Mouse (Mus musculus) liver, embryonic 11.5 days (tissue): ENCODE measurements around the gene Prkar2a. TPM values are rescaled to one million over a fixed set of nuclear protein-coding genes. Genes with fewer than 3 reads are reported as not detected.

ENCODE experiments used
- ATAC-seq: fragments of 200-750 bp; cut with Nextera tagmentation; replicated peaks from 2 replicates; pipeline ENCODE4 v1.8.0; 2017; ENCODE audit warnings: moderate number of reproducible peaks, mild to moderate bottlenecking, moderate TSS enrichment, moderate library complexity; ENCODE audit not compliant: low FRiP score
- DNase-seq: peaks from one replicate; pipeline ENCODE4 v3.0.0-alpha.2; 2017; ENCODE audit warnings: low spot score
- H3K27ac ChIP-seq: fragments of 300-500 bp; sonication (generic); 2 replicates; pipeline ENCODE4 v1.5.1; 2014; ENCODE audit warnings: mild to moderate bottlenecking, low read depth, low read length, control low read depth
- H3K27me3 ChIP-seq: fragments of 300-500 bp; sonication (generic); replicated peaks from 2 replicates; pipeline ENCODE4 v1.6.1; 2014; ENCODE audit warnings: low read length, mixed read lengths; ENCODE audit not compliant: control insufficient read depth, insufficient read depth
- H3K36me3 ChIP-seq: fragments of 300-500 bp; sonication (generic); 2 replicates; pipeline ENCODE4 v1.6.1; 2014; ENCODE audit warnings: mild to moderate bottlenecking, low read length, moderate library complexity, mixed read lengths; ENCODE audit not compliant: control insufficient read depth, insufficient read depth
- H3K4me1 ChIP-seq: fragments of 300-500 bp; sonication (generic); replicated peaks from 2 replicates; pipeline ENCODE4 v1.6.1; 2014; ENCODE audit warnings: low read length, mixed read lengths; ENCODE audit not compliant: control insufficient read depth, insufficient read depth
- H3K4me2 ChIP-seq: fragments of 300-500 bp; sonication (generic); 2 replicates; pipeline ENCODE4 v1.6.1; 2014; ENCODE audit warnings: mild to moderate bottlenecking, control low read depth, moderate library complexity
- H3K4me3 ChIP-seq: fragments of 300-500 bp; sonication (generic); 2 replicates; pipeline ENCODE4 v1.5.1; 2014; ENCODE audit warnings: low read depth, low read length, control low read depth
- H3K9ac ChIP-seq: fragments of 300-500 bp; sonication (generic); 2 replicates; pipeline ENCODE4 v1.6.1; 2014; ENCODE audit warnings: low read depth, low read length, control low read depth
- H3K9me3 ChIP-seq: fragments of 300-500 bp; sonication (generic); 2 replicates; pipeline ENCODE4 v1.6.1; 2016; ENCODE audit warnings: low read length, inconsistent platforms, mixed read lengths; ENCODE audit not compliant: control insufficient read depth
- WGBS: fragments of 180-500 bp; shearing (Covaris S2); extraction: QIAGEN DNeasy Blood & Tissue Kit; methylation state at CpG from one replicate; pipeline ENCODE4 v1.1.7; 2014; 5-methylcytosine and 5-hydroxymethylcytosine counted together
- polyA plus RNA-seq: library from polyadenylated mRNA; unstranded; fragments of >200 nt; fragmentation: Nextera tagmentation; extraction: Ambion mirVana; gene quantifications from 2 replicates; pipeline ENCODE4 v1.2.1, GENCODE M21; 2014

Prkar2a gene
- polyA plus RNA-seq, 1 experiment from 2014 or later: 23.8 TPM

GRCm38 (mm10) chr9:108661677-108662612 lies 27.2 kb upstream of the Prkar2a start, which contains the start of gene Slc25a20:
Gene Slc25a20 (plus strand): TSS chr9:108662088.
- Histone ChIP-seq H3K36me3 (no peaks in the 10 kb centered on the region), H3K4me1 (peaks cover 6% of the 10 kb centered on the region; the same call in 1 of the 2 replicates), H3K27ac (no peak within 1 kb of the TSS; the same call in 1 of the 2 replicates), H3K9me3 (no peaks in the 10 kb centered on the region), H3K9ac (peak within 1 kb of the TSS; percentile 76), H3K4me2 (peak within 1 kb of the TSS; percentile 71), H3K4me3 (peak within 1 kb of the TSS; percentile 78), H3K27me3 (no peaks in the 10 kb centered on the region)
- WGBS: 3% methylated on average over 37 of the region's 37 CpGs
- peak; percentile 95 for ATAC-seq
- peak; percentile 81 for DNase-seq

- H3K9me3 ChIP-seq: no peaks in the 10 kb centered on the region
- ATAC-seq (0 out of 2 replicates have a peak, but pooled peaks have one; percentile 11), DNase-seq (no peak)
- no peaks in the 10 kb centered on the region for H3K27me3 ChIP-seq
- no peaks in the 10 kb centered on the region for H3K36me3 ChIP-seq
- peak overlapping the region; percentile 71 for H3K4me2 ChIP-seq
- H3K4me3 ChIP-seq: peak overlapping the region; percentile 78
- H3K9ac ChIP-seq: peak overlapping the region; percentile 76
- peaks cover 6% of the 10 kb centered on the region; the same call in 1 of the 2 replicates for H3K4me1 ChIP-seq
- H3K27ac ChIP-seq: no peak overlapping the region
- 38% methylated on average over 6 of the region's 6 CpGs for WGBS
Observed at GRCm38 (mm10) chr9:108662660-108663059, 26.5 kb upstream of the Prkar2a start.

GRCm38 (mm10) chr9:108669875-108670274 lies 19.2 kb upstream of the Prkar2a start:
- Histone ChIP-seq H3K36me3 (peaks cover 5% of the 10 kb centered on the region), H3K4me2 (no peak overlapping the region), H3K9me3 (no peaks in the 10 kb centered on the region), H3K4me3 (no peak overlapping the region), H3K4me1 (no peaks in the 10 kb centered on the region), H3K27me3 (no peaks in the 10 kb centered on the region), H3K9ac (no peak overlapping the region), H3K27ac (no peak overlapping the region)
- ATAC-seq (peak; percentile 31; the same call in 1 of the 2 replicates), DNase-seq (no peak)
- 63% methylated on average over 8 of the region's 8 CpGs for WGBS

- H3K36me3 ChIP-seq: peaks cover 5% of the 10 kb centered on the region
- DNase-seq: no peak
- no peak overlapping the region for H3K4me3 ChIP-seq
- no peaks in the 10 kb centered on the region for H3K4me1 ChIP-seq
- no peak for ATAC-seq
- no peak overlapping the region for H3K27ac ChIP-seq
- H3K9me3 ChIP-seq: no peaks in the 10 kb centered on the region
- H3K4me2 ChIP-seq: no peak overlapping the region
- 52% methylated on average over 2 of the region's 2 CpGs for WGBS
- H3K27me3 ChIP-seq: no peaks in the 10 kb centered on the region
- no peak overlapping the region for H3K9ac ChIP-seq
Observed at GRCm38 (mm10) chr9:108673151-108673550, 16.0 kb upstream of the Prkar2a start.

- Histone ChIP-seq H3K36me3 (no peaks in the 10 kb centered on the region), H3K4me3 (no peak overlapping the region), H3K4me1 (no peaks in the 10 kb centered on the region), H3K9ac (no peak overlapping the region), H3K27ac (no peak overlapping the region), H3K9me3 (no peaks in the 10 kb centered on the region), H3K27me3 (no peaks in the 10 kb centered on the region), H3K4me2 (no peak overlapping the region)
- ATAC-seq: no peak
- WGBS: 91% methylated on average over 15 of the region's 15 CpGs
- no peak for DNase-seq
Observed at GRCm38 (mm10) chr9:108680026-108680425, 9.1 kb upstream of the Prkar2a start.

- Histone ChIP-seq H3K36me3 (no peaks in the 10 kb centered on the region), H3K9ac (no peak overlapping the region), H3K9me3 (no peaks in the 10 kb centered on the region), H3K4me1 (no peaks in the 10 kb centered on the region; the same call in 1 of the 2 replicates), H3K4me2 (no peak overlapping the region), H3K27ac (no peak overlapping the region), H3K4me3 (no peak overlapping the region), H3K27me3 (no peaks in the 10 kb centered on the region)
- ATAC-seq (no peak), DNase-seq (no peak)
- WGBS: 58% methylated on average over 4 of the region's 4 CpGs
Observed at GRCm38 (mm10) chr9:108686475-108686887, 2.6 kb upstream of the Prkar2a start.

GRCm38 (mm10) chr9:108687181-108687580 lies 1.9 kb upstream of the Prkar2a start:
- Histone ChIP-seq H3K4me2 (no peak overlapping the region), H3K9ac (no peak overlapping the region), H3K4me3 (no peak overlapping the region), H3K9me3 (no peaks in the 10 kb centered on the region), H3K27ac (no peak overlapping the region), H3K27me3 (no peaks in the 10 kb centered on the region), H3K36me3 (no peaks in the 10 kb centered on the region), H3K4me1 (no peaks in the 10 kb centered on the region; the same call in 1 of the 2 replicates)
- ATAC-seq (no peak), DNase-seq (no peak)
- 84% methylated on average over 6 of the region's 6 CpGs for WGBS

GRCm38 (mm10) chr9:108687686-108688085 lies 1.4 kb upstream of the Prkar2a start:
- ATAC-seq (no peak), DNase-seq (no peak)
- H3K9ac ChIP-seq: no peak overlapping the region
- no peaks in the 10 kb centered on the region for H3K27me3 ChIP-seq
- peaks cover 3% of the 10 kb centered on the region; the same call in 1 of the 2 replicates for H3K4me1 ChIP-seq
- no peak overlapping the region for H3K4me2 ChIP-seq
- H3K4me3 ChIP-seq: no peak overlapping the region
- no peak overlapping the region for H3K27ac ChIP-seq
- no peaks in the 10 kb centered on the region for H3K9me3 ChIP-seq
- WGBS: 77% methylated on average over 2 of the region's 2 CpGs
- H3K36me3 ChIP-seq: no peaks in the 10 kb centered on the region
